Comparison of ENCODE assay signal across 22 mouse cellular contexts in genomic region chr12:110533151-110533550, GRCm38 (mm10).
DNase-seq lines count a peak whose midpoint lies in the region; TF ChIP-seq lines count a peak whose summit lies in the region.
"Had no signal": no experiment of that assay in that cellular context is flagged by ENCODE, and none has a peak within 500 bp of the region (broad histone marks: within the 10 kb centered on the region; RNA-seq: fewer than 3 reads in every experiment).

No protein-coding gene starts in this region.

- H3K27ac ChIP-seq in heart, adult 2 months: peak overlapping the region; percentile 70
- H3K27ac ChIP-seq in kidney, adult 2 months (ENCODE audit: insufficient read depth, low read depth, low read length): peak overlapping the region; percentile 43; the same call in 1 of the 2 replicates
- H3K27ac ChIP-seq: forebrain, embryonic 12.5 days; kidney, postnatal 0 days; liver, embryonic 14.5 days; lung, embryonic 15.5 days; macrophage; midbrain, embryonic 10.5 days; neural tube, embryonic 12.5 days had no signal

- WGBS in heart, adult 2 months: 69% methylated on average over 2 of the region's 2 CpGs
- 86% methylated on average over 2 of the region's 2 CpGs for WGBS in kidney, adult 2 months

- no peak overlapping the region for H3K4me3 ChIP-seq in heart, adult 2 months
- no peak overlapping the region for H3K4me3 ChIP-seq in kidney, adult 2 months (ENCODE audit: insufficient read depth, low read depth, low read length)
- H3K4me3 ChIP-seq: forebrain, embryonic 12.5 days; lung, embryonic 15.5 days; midbrain, embryonic 10.5 days; neural tube, embryonic 12.5 days had no signal

- H3K36me3 ChIP-seq in heart, adult 2 months (ENCODE audit: control insufficient read depth, insufficient read depth, low read length): 0 out of 2 replicates have a peak, but pooled peaks cover 3% of the 10 kb centered on the region
- no peaks in the 10 kb centered on the region for H3K36me3 ChIP-seq in kidney, adult 2 months (ENCODE audit: control insufficient read depth, insufficient read depth, low read length)

- intact Hi-C loops in heart, adult 2 months (cut with DNase I): no loop called here
- intact Hi-C loops in left cerebral cortex, postnatal 14 days (cut with DNase I): no loop called here

- TF ChIP-seq CTCF in heart, adult 2 months (IDR thresholded peaks at IDR 0.05): no peak
- no peak for TF ChIP-seq CTCF in kidney, adult 2 months (conservative IDR thresholded peaks at IDR 0.05; ENCODE audit: insufficient read depth, insufficient read length, low read depth, low read length)

- H3K27me3 ChIP-seq in heart, adult 2 months (ENCODE audit: control insufficient read depth, insufficient read depth, low read length): no peaks in the 10 kb centered on the region
- no peaks in the 10 kb centered on the region for H3K27me3 ChIP-seq in kidney, adult 2 months (replicated peaks; ENCODE audit: control insufficient read depth, insufficient read depth, low read length)
- H3K27me3 ChIP-seq: forebrain, embryonic 12.5 days; lung, embryonic 15.5 days; neural tube, embryonic 12.5 days had no signal

- no peak for TF ChIP-seq EP300 in heart, adult 2 months (IDR thresholded peaks at IDR 0.05; ENCODE audit: insufficient read depth, low read depth, low read length)

- peaks cover 3% of the 10 kb centered on the region for H3K4me1 ChIP-seq in heart, adult 2 months (ENCODE audit: control insufficient read depth, insufficient read depth, low read length)
- H3K4me1 ChIP-seq in kidney, adult 2 months (ENCODE audit: control insufficient read depth, insufficient read depth, low read length): peaks cover 10% of the 10 kb centered on the region; the same call in 1 of the 2 replicates
- H3K4me1 ChIP-seq: forebrain, embryonic 12.5 days; lung, embryonic 15.5 days; midbrain, embryonic 10.5 days; neural tube, embryonic 12.5 days had no signal

- DNase-seq in heart, adult 2 months: no peak
- DNase-seq in heart, adult 9 months (ENCODE audit: low spot score in 2 of 2): no peak
- no peak for DNase-seq in kidney, adult 2 months
- DNase-seq in kidney, postnatal 4 days: no peak
- DNase-seq in fat pad, adult 2 months (ENCODE audit: extremely low read depth, low read depth, low spot score): peak; percentile 56
- DNase-seq in left cerebral cortex, postnatal 14 days (ENCODE audit: low spot score in 2 of 2): no peak
- no peak for DNase-seq in right cerebral cortex, adult 18-20 months
- DNase-seq: adrenal gland, postnatal 14 days; B cell, adult 2 months; cerebellum, postnatal 25 days; embryo, embryonic 11 days; gastrocnemius, postnatal 14 days; kidney, adult 11 months; layer of hippocampus, postnatal 36 days; thymus, adult 2 months had no signal

- H3K9ac ChIP-seq in heart, adult 2 months (ENCODE audit: low read depth, low read length): no peak overlapping the region
- H3K9ac ChIP-seq: forebrain, embryonic 12.5 days; liver, embryonic 14.5 days; lung, embryonic 15.5 days; neural tube, embryonic 12.5 days had no signal

- TF ChIP-seq POLR2A in heart, adult 2 months (IDR thresholded peaks at IDR 0.05; ENCODE audit: insufficient read depth, low read depth, low read length): no peak
- TF ChIP-seq POLR2A in kidney, adult 2 months (IDR thresholded peaks at IDR 0.05; ENCODE audit: low read depth, low read length): no peak

- peaks cover 7% of the 10 kb centered on the region for H3K79me2 ChIP-seq in heart, adult 2 months (replicated peaks; ENCODE audit: control insufficient read depth, insufficient read depth, low read length)
